Mouse (Mus musculus): Measurements from ENCODE around the gene Mdm2. TPM values are rescaled to one million over a fixed set of nuclear protein-coding genes. Genes with fewer than 3 reads are reported as not detected.

The Mdm2 gene
- polyA plus RNA-seq, 1 experiment from 2014 or later, result 14.8 TPM

- no peak for TF ChIP-seq CTCF (IDR thresholded peaks at IDR 0.05; ENCODE audit: low read depth)
- no peak for DNase-seq (ENCODE audit: low spot score)
- Histone ChIP-seq H3K4me3 (ENCODE audit: low read depth, low read length) (no peak overlapping the region), H3K36me3 (ENCODE audit: control insufficient read depth, insufficient read depth, low read length) (no peaks in the 10 kb centered on the region), H3K27ac (replicated peaks) (no peak overlapping the region), H3K4me2 (replicated peaks; ENCODE audit: low read depth) (no peak overlapping the region), H3K27me3 (ENCODE audit: control insufficient read depth, insufficient read depth, low read length) (no peaks in the 10 kb centered on the region), H3K9me3 (ENCODE audit: control insufficient read depth, low read length) (no peaks in the 10 kb centered on the region), H3K4me1 (replicated peaks; ENCODE audit: control insufficient read depth, insufficient read depth) (no peaks in the 10 kb centered on the region), H3K9ac (ENCODE audit: low read length) (no peak overlapping the region)
- no peak for ATAC-seq (ENCODE audit: low FRiP score, low TSS enrichment)
- 74% methylated on average over 14 of the region's 14 CpGs for WGBS
Observed at GRCm38 (mm10) chr10:117732962-117733592, 22.5 kb upstream of the Mdm2 start.

GRCm38 (mm10) chr10:117732184-117732583, 21.6 kb upstream of the Mdm2 start:
- H3K4me2 ChIP-seq (replicated peaks; ENCODE audit: low read depth), result no peak overlapping the region
- WGBS, result 63% methylated on average over 5 of the region's 5 CpGs
- no peaks in the 10 kb centered on the region for H3K36me3 ChIP-seq (ENCODE audit: control insufficient read depth, insufficient read depth, low read length)
- TF ChIP-seq EP300 (optimal IDR thresholded peaks at IDR 0.05), result no peak
- no peak for TF ChIP-seq CTCF (IDR thresholded peaks at IDR 0.05; ENCODE audit: low read depth)
- H3K9ac ChIP-seq (ENCODE audit: low read length), result no peak overlapping the region
- no peak overlapping the region for H3K27ac ChIP-seq (replicated peaks)
- H3K4me1 ChIP-seq (replicated peaks; ENCODE audit: control insufficient read depth, insufficient read depth), result no peaks in the 10 kb centered on the region
- DNase-seq (ENCODE audit: low spot score), result no peak
- no peaks in the 10 kb centered on the region for H3K9me3 ChIP-seq (ENCODE audit: control insufficient read depth, low read length)
- H3K27me3 ChIP-seq (ENCODE audit: control insufficient read depth, insufficient read depth, low read length), result no peaks in the 10 kb centered on the region
- ATAC-seq (ENCODE audit: low FRiP score, low TSS enrichment), result no peak; the same call in 1 of the 2 replicates
- H3K4me3 ChIP-seq (ENCODE audit: low read depth, low read length), result no peak overlapping the region

- no peaks in the 10 kb centered on the region for H3K9me3 ChIP-seq (ENCODE audit: control insufficient read depth, low read length)
- no peaks in the 10 kb centered on the region for H3K4me1 ChIP-seq (replicated peaks; ENCODE audit: control insufficient read depth, insufficient read depth)
- peak; percentile 70 for ATAC-seq (ENCODE audit: low FRiP score, low TSS enrichment)
- peak; percentile 79 for DNase-seq (ENCODE audit: low spot score)
- no peak for TF ChIP-seq EP300 (optimal IDR thresholded peaks at IDR 0.05)
- TF ChIP-seq CTCF (IDR thresholded peaks at IDR 0.05; ENCODE audit: low read depth), result peak; percentile 86
- H3K4me2 ChIP-seq (replicated peaks; ENCODE audit: low read depth), result no peak overlapping the region
- no peak overlapping the region for H3K27ac ChIP-seq (replicated peaks)
- H3K36me3 ChIP-seq (ENCODE audit: control insufficient read depth, insufficient read depth, low read length), result no peaks in the 10 kb centered on the region
- no peak overlapping the region for H3K9ac ChIP-seq (ENCODE audit: low read length)
- 51% methylated on average over 14 of the region's 15 CpGs for WGBS
- no peak overlapping the region for H3K4me3 ChIP-seq (ENCODE audit: low read depth, low read length)
- no peaks in the 10 kb centered on the region for H3K27me3 ChIP-seq (ENCODE audit: control insufficient read depth, insufficient read depth, low read length)
Observed at GRCm38 (mm10) chr10:117731244-117732101, 20.9 kb upstream of the Mdm2 start.

- Histone ChIP-seq H3K9ac (ENCODE audit: low read length) (no peak overlapping the region), H3K9me3 (ENCODE audit: control insufficient read depth, low read length) (no peaks in the 10 kb centered on the region), H3K36me3 (ENCODE audit: control insufficient read depth, insufficient read depth, low read length) (no peaks in the 10 kb centered on the region), H3K4me2 (replicated peaks; ENCODE audit: low read depth) (no peak overlapping the region), H3K27ac (replicated peaks) (no peak overlapping the region), H3K4me3 (ENCODE audit: low read depth, low read length) (no peak overlapping the region), H3K27me3 (ENCODE audit: control insufficient read depth, insufficient read depth, low read length) (no peaks in the 10 kb centered on the region), H3K4me1 (replicated peaks; ENCODE audit: control insufficient read depth, insufficient read depth) (no peaks in the 10 kb centered on the region)
- 94% methylated on average over 12 of the region's 12 CpGs for WGBS
- ATAC-seq (ENCODE audit: low FRiP score, low TSS enrichment) (no peak), DNase-seq (ENCODE audit: low spot score) (no peak)
- TF ChIP-seq EP300 (optimal IDR thresholded peaks at IDR 0.05) (no peak), CTCF (IDR thresholded peaks at IDR 0.05; ENCODE audit: low read depth) (no peak)
Observed at GRCm38 (mm10) chr10:117730637-117731203, 20.2 kb upstream of the Mdm2 start.

- Histone ChIP-seq H3K4me1 (replicated peaks; ENCODE audit: control insufficient read depth, insufficient read depth) (no peaks in the 10 kb centered on the region), H3K27me3 (ENCODE audit: control insufficient read depth, insufficient read depth, low read length) (no peaks in the 10 kb centered on the region), H3K4me2 (replicated peaks; ENCODE audit: low read depth) (no peak overlapping the region), H3K9ac (ENCODE audit: low read length) (no peak overlapping the region), H3K27ac (replicated peaks) (no peak overlapping the region), H3K9me3 (ENCODE audit: control insufficient read depth, low read length) (no peaks in the 10 kb centered on the region), H3K4me3 (ENCODE audit: low read depth, low read length) (no peak overlapping the region), H3K36me3 (ENCODE audit: control insufficient read depth, insufficient read depth, low read length) (no peaks in the 10 kb centered on the region)
- DNase-seq (ENCODE audit: low spot score) (no peak), ATAC-seq (ENCODE audit: low FRiP score, low TSS enrichment) (no peak)
- TF ChIP-seq CTCF (IDR thresholded peaks at IDR 0.05; ENCODE audit: low read depth) (no peak), EP300 (optimal IDR thresholded peaks at IDR 0.05) (no peak)
- WGBS, result 94% methylated on average over 7 of the region's 7 CpGs
Observed at GRCm38 (mm10) chr10:117730140-117730539, 19.6 kb upstream of the Mdm2 start.

Measured in stomach, postnatal 0 days (tissue).